Mouse (Mus musculus): ENCODE data around the gene Psmb10. TPM values are rescaled to one million over a fixed set of nuclear protein-coding genes. Genes with fewer than 3 reads are reported as not detected.

Gene Psmb10
- polyA plus RNA-seq, 1 experiment, result 149 TPM

- H3K27ac ChIP-seq (ENCODE audit: control insufficient read depth, insufficient read depth, low read depth, low read length, poor library complexity), result peak within 1 kb of the TSS; percentile 70
- no peak for TF ChIP-seq CTCF (IDR thresholded peaks at IDR 0.05; ENCODE audit: control insufficient read depth, insufficient read depth, low read length)
- TF ChIP-seq POLR2A (IDR thresholded peaks at IDR 0.05; ENCODE audit: borderline replicate concordance, control insufficient read depth, low read depth, low read length), result peak; percentile 53; the same call in 1 of the 2 replicates
- peaks cover 2% of the 10 kb centered on the region; the same call in 1 of the 2 replicates for H3K4me1 ChIP-seq (ENCODE audit: control insufficient read depth, insufficient read depth, low read length)
- WGBS, result under 1% methylated on average over 47 of the region's 47 CpGs
- peak within 1 kb of the TSS; percentile 78 for H3K4me3 ChIP-seq (replicated peaks; ENCODE audit: control insufficient read depth, low read depth, low read length)
Measured at GRCm38 (mm10) chr8:105965905-105966341, 27.7 kb upstream of the Psmb10 start, which contains the start of gene Slc12a4. Slc12a4 (minus strand) TSS chr8:105966097.

- Histone ChIP-seq H3K4me1 (ENCODE audit: control insufficient read depth, insufficient read depth, low read length) (peaks cover 2% of the 10 kb centered on the region; the same call in 1 of the 2 replicates), H3K27ac (ENCODE audit: control insufficient read depth, insufficient read depth, low read depth, low read length, poor library complexity) (peak overlapping the region; percentile 61; the same call in 1 of the 2 replicates), H3K4me3 (replicated peaks; ENCODE audit: control insufficient read depth, low read depth, low read length) (peak overlapping the region; percentile 78)
- TF ChIP-seq CTCF (IDR thresholded peaks at IDR 0.05; ENCODE audit: control insufficient read depth, insufficient read depth, low read length), result no peak
- 3% methylated on average over 40 of the region's 40 CpGs for WGBS
Measured at GRCm38 (mm10) chr8:105965266-105965904, 27.1 kb upstream of the Psmb10 start.

GRCm38 (mm10) chr8:105964506-105965265 is 26.4 kb upstream of the Psmb10 start:
- WGBS, result 72% methylated on average over 12 of the region's 12 CpGs
- TF ChIP-seq CTCF (IDR thresholded peaks at IDR 0.05; ENCODE audit: control insufficient read depth, insufficient read depth, low read length) (no peak; the same call in 1 of the 2 replicates), POLR2A (IDR thresholded peaks at IDR 0.05; ENCODE audit: borderline replicate concordance, control insufficient read depth, low read depth, low read length) (no peak)
- Histone ChIP-seq H3K4me3 (replicated peaks; ENCODE audit: control insufficient read depth, low read depth, low read length) (peak overlapping the region; percentile 78), H3K27ac (ENCODE audit: control insufficient read depth, insufficient read depth, low read depth, low read length, poor library complexity) (no peak overlapping the region), H3K4me1 (ENCODE audit: control insufficient read depth, insufficient read depth, low read length) (peaks cover 2% of the 10 kb centered on the region; the same call in 1 of the 2 replicates)

- no peak overlapping the region for H3K27ac ChIP-seq (ENCODE audit: control insufficient read depth, insufficient read depth, low read depth, low read length, poor library complexity)
- peaks cover 2% of the 10 kb centered on the region; the same call in 1 of the 2 replicates for H3K4me1 ChIP-seq (ENCODE audit: control insufficient read depth, insufficient read depth, low read length)
- no peak for TF ChIP-seq POLR2A (IDR thresholded peaks at IDR 0.05; ENCODE audit: borderline replicate concordance, control insufficient read depth, low read depth, low read length)
- no peak for TF ChIP-seq CTCF (IDR thresholded peaks at IDR 0.05; ENCODE audit: control insufficient read depth, insufficient read depth, low read length)
- WGBS, result 55% methylated on average over 10 of the region's 10 CpGs
- H3K4me3 ChIP-seq (replicated peaks; ENCODE audit: control insufficient read depth, low read depth, low read length), result no peak overlapping the region
Measured at GRCm38 (mm10) chr8:105961536-105961935, 23.3 kb upstream of the Psmb10 start.

GRCm38 (mm10) chr8:105961101-105961500 is 22.9 kb upstream of the Psmb10 start:
- H3K4me1 ChIP-seq (ENCODE audit: control insufficient read depth, insufficient read depth, low read length), result peaks cover 2% of the 10 kb centered on the region; the same call in 1 of the 2 replicates
- no peak overlapping the region for H3K27ac ChIP-seq (ENCODE audit: control insufficient read depth, insufficient read depth, low read depth, low read length, poor library complexity)
- WGBS, result 71% methylated on average over 14 of the region's 14 CpGs
- H3K4me3 ChIP-seq (replicated peaks; ENCODE audit: control insufficient read depth, low read depth, low read length), result no peak overlapping the region
- no peak for TF ChIP-seq CTCF (IDR thresholded peaks at IDR 0.05; ENCODE audit: control insufficient read depth, insufficient read depth, low read length)
- no peak for TF ChIP-seq POLR2A (IDR thresholded peaks at IDR 0.05; ENCODE audit: borderline replicate concordance, control insufficient read depth, low read depth, low read length)

GRCm38 (mm10) chr8:105959350-105959749 is 21.1 kb upstream of the Psmb10 start:
- H3K4me1 ChIP-seq (ENCODE audit: control insufficient read depth, insufficient read depth, low read length), result no peaks in the 10 kb centered on the region
- no peak for TF ChIP-seq POLR2A (IDR thresholded peaks at IDR 0.05; ENCODE audit: borderline replicate concordance, control insufficient read depth, low read depth, low read length)
- TF ChIP-seq CTCF (IDR thresholded peaks at IDR 0.05; ENCODE audit: control insufficient read depth, insufficient read depth, low read length), result no peak
- no peak overlapping the region for H3K4me3 ChIP-seq (replicated peaks; ENCODE audit: control insufficient read depth, low read depth, low read length)
- no peak overlapping the region for H3K27ac ChIP-seq (ENCODE audit: control insufficient read depth, insufficient read depth, low read depth, low read length, poor library complexity)
- 88% methylated on average over 7 of the region's 7 CpGs for WGBS

GRCm38 (mm10) chr8:105957813-105958212 is 19.6 kb upstream of the Psmb10 start:
- TF ChIP-seq CTCF (IDR thresholded peaks at IDR 0.05; ENCODE audit: control insufficient read depth, insufficient read depth, low read length) (no peak), POLR2A (IDR thresholded peaks at IDR 0.05; ENCODE audit: borderline replicate concordance, control insufficient read depth, low read depth, low read length) (no peak)
- H3K4me3 ChIP-seq (replicated peaks; ENCODE audit: control insufficient read depth, low read depth, low read length), result no peak overlapping the region
- H3K4me1 ChIP-seq (ENCODE audit: control insufficient read depth, insufficient read depth, low read length), result no peaks in the 10 kb centered on the region
- 64% methylated on average over 3 of the region's 4 CpGs for WGBS
- no peak overlapping the region for H3K27ac ChIP-seq (ENCODE audit: control insufficient read depth, insufficient read depth, low read depth, low read length, poor library complexity)

GRCm38 (mm10) chr8:105956556-105956955 is 18.3 kb upstream of the Psmb10 start:
- 91% methylated on average over 4 of the region's 4 CpGs for WGBS
- H3K4me1 ChIP-seq (ENCODE audit: control insufficient read depth, insufficient read depth, low read length), result no peaks in the 10 kb centered on the region
- H3K27ac ChIP-seq (ENCODE audit: control insufficient read depth, insufficient read depth, low read depth, low read length, poor library complexity), result no peak overlapping the region
- H3K4me3 ChIP-seq (replicated peaks; ENCODE audit: control insufficient read depth, low read depth, low read length), result no peak overlapping the region
- no peak for TF ChIP-seq CTCF (IDR thresholded peaks at IDR 0.05; ENCODE audit: control insufficient read depth, insufficient read depth, low read length)
- no peak for TF ChIP-seq POLR2A (IDR thresholded peaks at IDR 0.05; ENCODE audit: borderline replicate concordance, control insufficient read depth, low read depth, low read length)
